Mouse (Mus musculus): Measurements from ENCODE around the gene Idh2. TPM values are rescaled to one million over a fixed set of nuclear protein-coding genes. Genes with fewer than 3 reads are reported as not detected.

Idh2 gene
- polyA plus RNA-seq, 1 experiment, result 43.5 TPM

DNA sequence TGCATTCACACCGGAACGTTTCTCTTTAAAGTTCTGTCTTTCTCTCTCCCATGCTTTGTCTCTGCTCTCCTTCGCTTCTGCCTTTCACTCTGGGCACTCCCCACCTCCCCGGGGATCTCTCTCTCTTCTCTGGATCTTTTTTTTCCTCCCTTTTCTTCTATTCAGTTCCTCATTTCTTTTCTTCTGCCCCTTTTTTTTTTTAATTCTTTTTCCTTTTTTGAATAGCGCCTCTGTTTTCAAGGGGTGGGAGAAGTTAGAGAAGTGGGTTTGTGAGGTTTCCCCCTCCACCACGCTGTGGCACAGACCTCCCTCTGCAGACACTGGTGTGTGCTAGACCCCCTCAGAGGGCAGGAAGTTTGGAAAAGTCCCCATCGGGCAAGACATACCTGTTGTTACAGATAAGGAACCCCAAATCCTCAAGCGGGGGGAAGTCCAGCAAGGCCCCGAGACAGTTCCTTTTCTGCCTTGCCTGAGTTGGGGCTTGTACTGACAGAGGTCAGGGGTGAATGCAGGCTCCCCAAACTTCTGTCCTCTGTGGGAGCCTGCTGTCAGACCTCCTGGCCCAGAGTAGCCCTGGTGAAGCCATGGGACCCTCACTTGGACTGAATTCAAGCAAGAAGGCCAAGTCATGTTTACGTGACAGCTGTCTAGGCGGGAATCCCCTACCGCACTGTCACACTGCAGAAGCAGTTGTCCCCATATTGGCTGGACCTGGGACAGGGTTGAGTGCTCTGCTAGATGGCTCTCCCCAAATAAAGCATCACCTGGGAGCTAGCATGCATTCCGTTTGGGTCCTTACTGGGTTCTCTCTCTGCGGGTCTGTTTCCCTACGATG is 51.1 kb downstream of the Idh2 start:
- Histone ChIP-seq H3K4me1 (ENCODE audit: control insufficient read depth, insufficient read depth, low read length) (peaks cover 15% of the 10 kb centered on the region), H3K27ac (ENCODE audit: control insufficient read depth, insufficient read depth, low read depth, low read length, poor library complexity) (peak overlapping the region; percentile 64), H3K4me3 (replicated peaks; ENCODE audit: control insufficient read depth, low read depth, low read length) (no peak overlapping the region)
- 29% methylated on average over 15 of the region's 15 CpGs for WGBS
- TF ChIP-seq CTCF (IDR thresholded peaks at IDR 0.05; ENCODE audit: control insufficient read depth, insufficient read depth, low read length) (no peak), POLR2A (IDR thresholded peaks at IDR 0.05; ENCODE audit: borderline replicate concordance, control insufficient read depth, low read depth, low read length) (no peak)

DNA sequence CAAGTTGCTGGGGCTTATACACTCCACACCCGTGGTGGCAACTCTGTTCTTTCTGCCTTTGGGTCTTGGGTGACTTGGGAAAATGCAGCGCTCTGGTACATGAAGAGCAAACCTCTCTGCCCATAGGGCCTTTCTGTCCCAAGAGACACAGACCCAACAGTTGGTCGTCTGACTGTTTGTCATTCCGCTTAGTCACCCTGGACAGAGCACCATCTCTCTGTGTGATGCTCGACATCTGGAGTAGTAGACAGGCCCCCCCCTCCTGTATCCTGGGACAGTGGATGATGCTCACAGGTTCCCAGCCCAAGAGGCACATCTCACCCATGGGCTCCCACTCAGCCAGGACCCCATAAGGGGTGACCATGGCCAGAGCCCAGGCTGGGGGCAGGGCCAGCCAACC is 51.9 kb downstream of the Idh2 start:
- no peak overlapping the region for H3K4me3 ChIP-seq (replicated peaks; ENCODE audit: control insufficient read depth, low read depth, low read length)
- 42% methylated on average over 5 of the region's 5 CpGs for WGBS
- no peak overlapping the region; the same call in 1 of the 2 replicates for H3K27ac ChIP-seq (ENCODE audit: control insufficient read depth, insufficient read depth, low read depth, low read length, poor library complexity)
- TF ChIP-seq CTCF (IDR thresholded peaks at IDR 0.05; ENCODE audit: control insufficient read depth, insufficient read depth, low read length) (no peak), POLR2A (IDR thresholded peaks at IDR 0.05; ENCODE audit: borderline replicate concordance, control insufficient read depth, low read depth, low read length) (no peak)
- peaks cover 13% of the 10 kb centered on the region for H3K4me1 ChIP-seq (ENCODE audit: control insufficient read depth, insufficient read depth, low read length)

DNA sequence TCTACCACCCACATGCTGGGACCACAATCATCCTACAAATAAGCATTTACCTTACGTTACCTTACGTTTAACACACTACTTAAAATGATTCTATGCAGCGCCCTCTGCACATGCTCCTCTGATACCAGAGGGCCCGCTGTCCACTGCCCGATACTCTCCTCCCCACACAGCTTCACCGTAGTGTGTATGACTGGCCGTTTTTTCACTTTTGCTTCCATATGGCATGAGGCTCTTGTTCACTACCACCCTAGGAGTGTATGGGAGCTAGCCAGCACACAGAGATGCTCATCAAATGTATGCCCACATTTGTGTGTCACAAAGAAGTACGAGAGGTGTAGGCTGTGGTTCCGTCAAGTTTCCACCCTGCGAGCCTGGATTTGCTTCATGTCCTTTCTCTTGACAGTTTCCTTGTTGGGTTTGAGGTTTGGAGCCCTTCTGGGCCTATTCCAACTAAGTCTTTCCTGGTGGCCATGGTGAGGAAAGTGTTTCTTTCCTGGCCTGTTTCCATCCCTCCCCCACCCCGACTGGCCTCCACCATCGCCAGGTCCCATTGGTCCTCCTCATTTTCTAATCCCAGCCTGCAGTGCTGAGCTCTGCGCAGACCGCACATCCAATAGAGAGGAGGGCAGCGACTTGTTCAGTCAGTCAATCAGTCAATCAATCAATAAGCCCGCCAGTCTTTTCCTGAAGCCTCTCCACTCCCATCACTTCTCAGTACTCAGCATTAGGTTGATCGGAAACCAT is 52.9 kb downstream of the Idh2 start:
- TF ChIP-seq CTCF (IDR thresholded peaks at IDR 0.05; ENCODE audit: control insufficient read depth, insufficient read depth, low read length), result no peak
- no peak for TF ChIP-seq POLR2A (IDR thresholded peaks at IDR 0.05; ENCODE audit: borderline replicate concordance, control insufficient read depth, low read depth, low read length)
- Histone ChIP-seq H3K4me3 (replicated peaks; ENCODE audit: control insufficient read depth, low read depth, low read length) (no peak overlapping the region), H3K4me1 (ENCODE audit: control insufficient read depth, insufficient read depth, low read length) (peaks cover 16% of the 10 kb centered on the region), H3K27ac (ENCODE audit: control insufficient read depth, insufficient read depth, low read depth, low read length, poor library complexity) (no peak overlapping the region)
- WGBS, result 80% methylated on average over 17 of the region's 17 CpGs

DNA sequence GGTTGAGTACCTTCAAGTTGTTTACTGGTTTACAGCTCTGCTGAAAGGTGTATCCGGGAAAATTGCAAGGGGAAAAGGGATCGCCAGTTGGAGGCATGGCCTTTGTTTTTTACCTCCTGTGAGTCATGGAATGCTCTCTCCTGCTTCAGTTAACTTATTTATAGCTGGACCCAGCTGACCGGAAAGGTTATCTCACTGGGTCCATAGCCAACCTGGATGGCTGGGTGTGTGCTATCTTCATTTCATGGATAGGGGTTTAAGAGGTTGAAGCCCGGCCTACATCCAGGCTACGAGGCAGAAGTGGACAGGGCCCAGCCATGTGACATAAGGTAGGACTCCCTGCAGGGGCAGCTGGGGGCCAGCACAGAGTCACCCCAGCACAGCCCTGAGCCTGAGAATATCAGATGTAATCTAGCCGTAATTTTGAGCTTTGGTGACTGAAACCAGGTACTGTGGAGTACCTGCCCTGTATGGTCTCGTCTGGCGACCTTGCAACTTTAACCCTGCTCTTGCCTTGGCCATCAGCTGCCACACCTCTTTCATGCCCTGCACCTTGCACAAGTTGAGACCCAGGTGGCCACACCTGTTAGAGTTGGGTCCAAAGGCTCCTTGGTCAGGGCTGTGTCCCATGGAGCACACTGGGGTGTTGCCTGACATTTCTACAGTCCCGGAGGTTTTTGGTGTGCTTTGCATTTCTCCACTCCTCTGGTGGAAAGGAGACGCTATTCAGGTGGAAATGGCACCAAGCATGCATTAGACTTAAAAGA is 55.0 kb downstream of the Idh2 start:
- WGBS, result 73% methylated on average over 10 of the region's 10 CpGs
- no peak for TF ChIP-seq CTCF (IDR thresholded peaks at IDR 0.05; ENCODE audit: control insufficient read depth, insufficient read depth, low read length)
- no peak overlapping the region for H3K4me3 ChIP-seq (replicated peaks; ENCODE audit: control insufficient read depth, low read depth, low read length)
- H3K27ac ChIP-seq (ENCODE audit: control insufficient read depth, insufficient read depth, low read depth, low read length, poor library complexity), result no peak overlapping the region
- peaks cover 17% of the 10 kb centered on the region for H3K4me1 ChIP-seq (ENCODE audit: control insufficient read depth, insufficient read depth, low read length)

DNA sequence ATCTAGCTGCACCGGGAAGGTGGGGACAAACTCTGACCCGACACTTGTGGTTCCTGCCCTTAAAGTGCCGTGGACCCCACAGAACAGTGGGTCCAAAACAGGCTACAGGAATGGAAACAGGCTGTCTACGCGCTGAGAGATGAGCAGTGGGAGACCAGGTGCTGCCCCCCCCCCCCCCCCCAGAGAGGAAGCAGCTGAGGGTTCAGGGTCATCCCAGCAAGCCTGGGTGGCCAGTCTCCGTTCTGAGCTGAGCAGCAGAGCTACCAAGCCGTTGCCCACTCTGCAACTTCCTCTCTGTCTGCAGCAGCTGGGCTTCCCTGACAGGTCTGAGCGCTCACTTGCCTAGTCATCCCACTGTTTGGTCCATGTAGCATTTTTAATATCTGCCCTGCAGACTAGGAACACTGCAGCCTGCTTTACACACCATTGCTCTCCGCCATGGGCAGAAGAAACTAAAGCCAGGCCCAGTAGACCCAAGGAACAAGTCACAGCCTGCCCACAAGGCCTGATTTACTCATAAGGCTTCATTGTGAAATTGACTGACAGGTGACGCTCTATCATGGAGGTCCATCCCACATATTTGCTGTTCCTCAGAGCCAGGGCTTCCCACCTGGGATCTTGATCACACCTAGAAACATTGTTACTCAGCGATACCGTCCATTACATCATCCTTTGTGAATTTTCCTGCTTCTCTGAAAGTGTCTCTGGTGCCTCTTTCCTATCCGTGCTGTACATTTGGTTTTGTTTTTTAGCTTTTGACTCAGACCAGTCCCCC is 55.9 kb downstream of the Idh2 start:
- no peak for TF ChIP-seq CTCF (IDR thresholded peaks at IDR 0.05; ENCODE audit: control insufficient read depth, insufficient read depth, low read length)
- TF ChIP-seq POLR2A (IDR thresholded peaks at IDR 0.05; ENCODE audit: borderline replicate concordance, control insufficient read depth, low read depth, low read length), result no peak
- 21% methylated on average over 13 of the region's 13 CpGs for WGBS
- H3K4me1 ChIP-seq (ENCODE audit: control insufficient read depth, insufficient read depth, low read length), result peaks cover 13% of the 10 kb centered on the region
- peak overlapping the region; percentile 49 for H3K27ac ChIP-seq (ENCODE audit: control insufficient read depth, insufficient read depth, low read depth, low read length, poor library complexity)
- H3K4me3 ChIP-seq (replicated peaks; ENCODE audit: control insufficient read depth, low read depth, low read length), result no peak overlapping the region

DNA sequence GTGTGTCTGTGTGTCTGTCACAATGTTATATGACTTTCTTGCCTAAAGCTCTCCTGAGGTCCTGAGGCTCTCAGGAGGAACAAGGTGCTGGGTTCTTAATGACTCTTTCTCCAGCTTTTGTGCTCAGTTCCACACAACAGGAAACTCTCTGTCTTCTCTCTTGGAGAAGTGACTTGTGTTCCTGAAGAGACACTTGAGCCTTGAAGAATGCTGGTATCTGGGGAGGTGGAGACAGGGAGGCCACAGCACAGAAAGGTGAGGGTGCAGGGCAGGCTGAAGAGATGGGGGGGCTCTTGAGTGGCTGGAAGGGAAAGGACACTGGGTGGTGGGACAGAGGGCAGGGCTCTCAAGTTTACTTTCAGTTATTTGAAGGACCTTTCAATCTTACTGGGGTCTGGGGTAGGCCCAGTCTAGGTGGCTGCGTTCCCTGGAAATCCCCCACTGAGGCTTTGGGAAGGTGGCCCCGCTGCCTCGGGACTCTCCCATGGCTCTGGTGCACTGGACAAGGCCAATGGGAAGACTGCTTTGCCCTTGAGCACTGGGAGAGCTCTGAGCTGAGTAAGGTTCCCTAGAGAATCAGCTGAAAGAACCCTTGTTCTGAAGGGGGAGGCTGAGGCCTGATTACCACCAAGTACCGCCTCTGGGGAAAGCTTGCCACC is 56.7 kb downstream of the Idh2 start:
- TF ChIP-seq CTCF (IDR thresholded peaks at IDR 0.05; ENCODE audit: control insufficient read depth, insufficient read depth, low read length) (no peak), POLR2A (IDR thresholded peaks at IDR 0.05; ENCODE audit: borderline replicate concordance, control insufficient read depth, low read depth, low read length) (no peak)
- H3K4me1 ChIP-seq (ENCODE audit: control insufficient read depth, insufficient read depth, low read length), result peaks cover 13% of the 10 kb centered on the region
- no peak overlapping the region for H3K4me3 ChIP-seq (replicated peaks; ENCODE audit: control insufficient read depth, low read depth, low read length)
- 45% methylated on average over 4 of the region's 4 CpGs for WGBS
- peak overlapping the region; percentile 49 for H3K27ac ChIP-seq (ENCODE audit: control insufficient read depth, insufficient read depth, low read depth, low read length, poor library complexity)

DNA sequence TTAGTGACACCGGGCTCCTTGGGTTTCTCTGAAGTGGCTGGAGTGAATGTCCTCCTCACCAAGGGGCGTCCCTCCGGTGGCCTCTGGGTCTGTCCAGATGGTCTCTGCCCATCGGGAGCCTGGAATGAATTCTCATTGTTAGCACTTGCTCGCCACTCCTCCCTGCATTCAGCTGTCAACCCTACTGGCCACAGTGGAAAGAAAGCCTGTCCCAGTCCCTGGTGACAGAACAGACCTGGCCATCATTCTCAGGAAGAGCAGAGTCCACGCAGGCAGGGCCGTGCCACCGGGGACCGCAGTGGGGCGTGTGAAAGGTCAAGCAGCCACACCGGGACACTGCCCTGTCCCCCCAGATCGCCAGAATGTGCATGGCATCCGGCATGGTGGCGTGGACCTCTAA is 57.4 kb downstream of the Idh2 start:
- Histone ChIP-seq H3K27ac (ENCODE audit: control insufficient read depth, insufficient read depth, low read depth, low read length, poor library complexity) (peak overlapping the region; percentile 1; the same call in 1 of the 2 replicates), H3K4me1 (ENCODE audit: control insufficient read depth, insufficient read depth, low read length) (peaks cover 11% of the 10 kb centered on the region), H3K4me3 (replicated peaks; ENCODE audit: control insufficient read depth, low read depth, low read length) (no peak overlapping the region)
- 63% methylated on average over 14 of the region's 14 CpGs for WGBS
- TF ChIP-seq POLR2A (IDR thresholded peaks at IDR 0.05; ENCODE audit: borderline replicate concordance, control insufficient read depth, low read depth, low read length) (no peak), CTCF (IDR thresholded peaks at IDR 0.05; ENCODE audit: control insufficient read depth, insufficient read depth, low read length) (no peak)
